Mouse (Mus musculus) brain, adult 2 months (tissue): ENCODE results near the gene Igf2r.

ENCODE experiments used
- DNase-seq: peaks from one replicate; pipeline ENCODE4 v3.0.0; 2011; ENCODE audit warnings: low read depth, low spot score

Gene Igf2r

GRCm38 (mm10) chr17:12721118-12721886, 48.2 kb downstream of the Igf2r start:
- peak; percentile 61 for DNase-seq

GRCm38 (mm10) chr17:12718251-12718650, 51.2 kb downstream of the Igf2r start:
- peak; percentile 98 for DNase-seq

GRCm38 (mm10) chr17:12717445-12717844, 52.0 kb downstream of the Igf2r start:
- no peak for DNase-seq

GRCm38 (mm10) chr17:12715032-12715431, 54.4 kb downstream of the Igf2r start:
- DNase-seq, result no peak

GRCm38 (mm10) chr17:12714080-12714561, 55.3 kb downstream of the Igf2r start:
- DNase-seq, result peak; percentile 24

GRCm38 (mm10) chr17:12712993-12713392, 56.5 kb downstream of the Igf2r start:
- no peak for DNase-seq

- no peak for DNase-seq
Measured at GRCm38 (mm10) chr17:12712191-12712590, 57.3 kb downstream of the Igf2r start.

- DNase-seq, result no peak
Measured at GRCm38 (mm10) chr17:12710976-12711375, 58.5 kb downstream of the Igf2r start.

- DNase-seq, result peak; percentile 59
Measured at GRCm38 (mm10) chr17:12710050-12710780, 59.2 kb downstream of the Igf2r start.

GRCm38 (mm10) chr17:12708398-12708797, 61.1 kb downstream of the Igf2r start:
- no peak for DNase-seq

GRCm38 (mm10) chr17:12706590-12707049, 62.8 kb downstream of the Igf2r start:
- no peak for DNase-seq

- peak; percentile 63 for DNase-seq
Measured at GRCm38 (mm10) chr17:12702901-12703300, 66.6 kb downstream of the Igf2r start.

- no peak for DNase-seq
Measured at GRCm38 (mm10) chr17:12700373-12700772, 69.1 kb downstream of the Igf2r start.

GRCm38 (mm10) chr17:12691899-12692298, 77.6 kb downstream of the Igf2r start:
- DNase-seq, result no peak

- DNase-seq, result peak; percentile 56
Measured at GRCm38 (mm10) chr17:12689537-12689936, 79.9 kb downstream of the Igf2r start.

- peak; percentile 86 for DNase-seq
Measured at GRCm38 (mm10) chr17:12688427-12689110, 80.9 kb downstream of the Igf2r start.

GRCm38 (mm10) chr17:12684928-12685624, 84.4 kb downstream of the Igf2r start:
- peak; percentile 35 for DNase-seq

- DNase-seq, result peak; percentile 39
Measured at GRCm38 (mm10) chr17:12684412-12684811, 85.1 kb downstream of the Igf2r start.

- DNase-seq, result no peak
Measured at GRCm38 (mm10) chr17:12683582-12683981, 85.9 kb downstream of the Igf2r start.

- no peak for DNase-seq
Measured at GRCm38 (mm10) chr17:12678261-12678660, 91.2 kb downstream of the Igf2r start.

- DNase-seq, result no peak
Measured at GRCm38 (mm10) chr17:12677139-12677538, 92.3 kb downstream of the Igf2r start.
